Mouse (Mus musculus) megakaryocyte, embryonic 14.5 days (primary cell): ENCODE results near the gene Prpf38a.

ENCODE experiments used
- FLI1 ChIP-seq: IDR thresholded peaks from 2 replicates; pipeline ENCODE4 v1.6.1; 2012; ENCODE audit warnings: low read length, inconsistent platforms, mixed read lengths
- GATA1 ChIP-seq: IDR thresholded peaks from 3 replicates; pipeline ENCODE4 v1.6.1; 2012; ENCODE audit warnings: mixed read lengths, low read length, inconsistent platforms, borderline replicate concordance

DNA sequence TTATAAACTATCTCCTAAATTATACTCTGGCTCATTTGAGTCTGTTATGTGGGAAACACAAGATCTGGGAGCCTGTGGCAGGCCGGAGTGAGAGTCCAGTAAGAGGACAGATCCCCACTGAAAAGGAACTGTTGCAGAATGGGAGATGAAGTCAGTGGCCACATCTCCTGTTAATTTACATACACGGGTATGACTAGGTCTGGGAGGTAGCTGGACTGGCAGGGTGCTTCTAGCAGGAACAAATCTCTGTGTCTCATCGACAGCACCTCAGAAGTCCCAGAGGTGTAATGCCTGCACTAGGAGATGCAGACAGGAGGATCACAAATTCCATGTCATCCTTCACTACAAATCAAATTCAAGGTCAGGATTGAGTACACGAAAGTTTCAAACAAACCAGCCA lies 39.5 kb upstream of the Prpf38a start:
- TF ChIP-seq FLI1 = no peak
- TF ChIP-seq GATA1 = no peak
